Mouse (Mus musculus): ENCODE measurements around the gene Insrr.
"Not testable (repeated sequence)": the region's sequence is repeated elsewhere in the genome, so short reads cannot be mapped to it uniquely, and the experiment has no call there.

Gene Insrr

DNA sequence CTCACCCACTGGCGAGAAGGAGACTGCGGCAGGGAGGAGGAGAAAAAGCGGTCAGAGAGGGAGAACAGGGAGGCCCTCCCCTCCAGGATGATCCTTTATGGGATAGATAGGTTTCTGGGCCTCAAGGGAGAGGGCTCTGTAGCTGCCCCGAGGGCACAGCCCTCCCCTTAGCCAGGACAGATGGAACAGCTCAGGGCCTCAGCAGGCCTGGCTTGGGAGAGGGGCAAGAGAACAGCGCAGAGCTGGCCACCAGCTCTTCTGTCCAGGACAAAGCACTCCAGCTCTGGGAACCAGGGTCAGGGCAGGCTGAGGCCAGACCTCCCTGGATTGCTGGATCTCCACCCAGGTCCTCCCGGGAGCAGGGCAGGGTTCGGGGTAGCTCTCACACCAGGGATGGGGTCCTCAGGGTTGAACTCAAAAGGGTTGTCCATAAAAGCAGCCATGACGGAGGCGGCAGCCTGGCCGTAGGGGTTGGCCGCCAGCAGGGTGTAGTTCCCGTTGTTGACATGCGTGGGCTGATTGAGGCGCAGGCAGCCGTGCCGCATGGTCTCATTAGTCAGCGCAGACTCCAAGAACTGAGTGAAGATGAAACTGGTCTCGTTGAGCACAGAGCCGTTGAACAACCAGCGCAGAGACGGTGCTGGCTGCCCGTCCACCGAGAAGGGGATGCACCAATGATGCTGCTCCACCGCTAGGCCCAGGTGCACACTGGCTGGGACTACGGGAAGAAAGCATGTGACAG is 13.3 kb upstream of the Insrr start:
- DNase-seq, result no peak

GRCm38 (mm10) chr3:87785156-87785555 is 11.6 kb upstream of the Insrr start:
- no peak for DNase-seq

DNA sequence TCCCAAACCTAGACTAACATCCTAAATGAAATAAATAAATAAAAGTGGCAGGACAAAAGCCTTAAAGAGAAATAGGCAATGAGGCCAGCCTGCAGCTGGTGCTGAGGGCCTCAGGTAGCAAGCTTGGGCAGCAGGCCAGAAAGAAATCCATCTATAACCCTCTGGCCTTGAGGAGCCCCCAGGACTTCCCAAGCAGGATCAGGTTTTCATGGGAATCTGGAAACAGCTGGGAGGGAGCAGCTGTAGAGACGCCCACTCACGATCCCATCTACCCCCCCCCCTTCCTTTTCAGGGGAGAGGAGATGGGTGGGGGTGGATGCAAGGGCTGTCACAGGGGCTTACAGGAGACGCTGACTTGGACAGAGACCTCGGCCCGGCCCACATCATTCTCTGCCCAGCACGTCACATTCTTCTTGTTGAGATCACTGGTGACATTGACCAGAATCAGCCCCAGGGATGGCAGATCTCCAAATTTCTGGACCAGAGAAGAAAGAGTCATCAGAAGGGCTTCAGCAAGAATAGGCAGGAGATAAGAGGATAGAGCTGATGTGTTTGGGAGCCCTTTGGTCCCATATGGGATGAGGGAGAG is 11.0 kb upstream of the Insrr start:
- no peak for DNase-seq

- no peak for DNase-seq
Observed at GRCm38 (mm10) chr3:87789248-87789647, 7.5 kb upstream of the Insrr start.

DNA sequence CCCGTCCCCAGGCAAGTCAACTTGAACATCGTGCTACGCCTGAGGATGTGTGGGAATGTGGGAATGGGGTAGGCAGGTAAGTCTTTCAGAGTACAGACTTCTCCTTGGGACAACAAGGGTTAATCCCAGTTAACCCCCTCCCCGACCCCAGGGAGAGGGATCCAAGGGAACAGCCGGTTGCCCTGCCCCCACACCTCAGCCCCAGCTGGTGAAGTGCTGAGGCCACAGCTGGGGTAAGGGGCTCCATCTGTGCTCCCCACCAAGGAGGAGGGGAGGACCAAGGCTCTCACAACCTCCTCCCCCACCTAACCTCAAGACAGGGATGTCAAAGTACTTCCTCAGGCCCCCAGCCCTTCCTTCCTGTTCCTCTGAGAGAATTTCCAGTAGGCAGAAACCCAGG is 7.0 kb upstream of the Insrr start:
- no peak for DNase-seq

GRCm38 (mm10) chr3:87794922-87795325 is 1.8 kb upstream of the Insrr start, which contains the start of gene Ntrk1:
Ntrk1 (minus strand) TSS chr3:87795162.
- no peak for DNase-seq

GRCm38 (mm10) chr3:87795336-87796277 is 1.1 kb upstream of the Insrr start:
- DNase-seq, result peak; percentile 36 to 56

DNA sequence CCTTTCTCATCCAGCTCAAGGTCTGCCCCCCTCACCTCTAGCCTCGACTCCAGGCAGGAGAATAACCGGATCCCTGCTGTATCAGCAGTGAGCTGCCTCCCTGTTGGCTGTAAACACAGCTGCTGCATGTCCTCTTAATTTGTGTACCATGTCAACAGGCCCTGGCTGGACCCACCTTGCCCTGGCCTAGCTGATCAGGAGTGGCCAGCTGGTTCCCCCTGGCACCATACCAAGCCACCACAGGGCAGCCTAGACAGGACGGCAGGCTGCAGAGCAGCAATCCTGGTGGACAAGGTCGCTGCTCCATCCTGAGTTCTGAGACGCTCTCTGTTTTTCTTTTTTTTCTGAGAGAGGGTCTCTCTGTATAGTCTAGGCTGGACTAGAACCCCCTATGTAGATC is 4.9 kb downstream of the Insrr start:
- peak; percentile 31 to 43 for DNase-seq

DNA sequence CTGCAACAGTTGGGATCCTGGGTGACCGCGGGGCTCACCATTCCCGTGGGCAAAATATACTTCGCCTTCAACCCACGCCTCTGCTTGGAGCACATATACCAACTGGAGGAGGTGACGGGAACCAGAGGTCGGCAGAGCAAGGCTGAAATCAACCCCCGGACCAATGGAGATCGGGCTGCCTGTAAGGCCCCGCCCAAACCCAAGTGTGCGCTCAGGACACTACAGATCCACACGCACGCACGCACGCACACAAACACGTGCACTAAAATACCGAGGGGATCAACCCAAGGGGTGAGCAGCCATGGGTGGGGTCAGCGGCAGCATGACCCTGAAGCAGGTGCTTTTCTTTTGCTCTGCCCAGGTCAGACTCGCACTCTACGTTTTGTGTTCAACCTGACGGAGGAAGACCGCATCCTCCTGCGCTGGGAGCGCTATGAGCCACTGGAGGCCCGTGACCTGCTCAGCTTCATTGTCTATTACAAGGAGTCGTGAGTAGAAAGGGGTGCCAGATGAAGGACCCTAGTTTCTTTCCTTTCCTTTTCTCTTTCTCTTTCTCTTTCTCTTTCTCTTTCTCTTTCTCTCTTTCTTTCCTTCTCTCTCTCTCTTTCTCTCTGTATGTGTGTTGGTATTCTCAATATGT is 7.4 kb downstream of the Insrr start:
- no peak for DNase-seq

GRCm38 (mm10) chr3:87809322-87809962 is 12.7 kb downstream of the Insrr start:
- no peak for DNase-seq

- no peak for DNase-seq
Observed at GRCm38 (mm10) chr3:87811297-87811696, 14.5 kb downstream of the Insrr start.

DNA sequence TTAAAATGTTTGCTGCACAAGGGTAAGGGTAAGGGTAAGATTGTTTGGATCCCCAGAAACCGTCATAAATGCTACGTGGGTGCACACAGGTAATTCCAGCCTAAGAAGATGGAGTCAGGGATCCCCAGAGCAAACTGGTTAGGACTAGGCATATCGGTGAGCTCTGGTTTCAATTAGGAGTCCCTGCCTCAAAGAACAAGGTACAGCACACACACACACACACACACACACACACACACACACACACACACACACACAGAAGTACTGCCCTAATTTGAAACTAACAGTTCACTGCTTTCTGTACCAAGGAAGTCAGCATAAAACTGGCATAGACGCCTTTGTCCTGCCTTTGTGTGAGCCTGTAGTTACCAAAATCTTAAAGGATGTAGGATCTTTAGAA is 15.7 kb downstream of the Insrr start:
- no peak for DNase-seq

GRCm38 (mm10) chr3:87812873-87813272 is 16.1 kb downstream of the Insrr start:
- DNase-seq, result no peak

- DNase-seq, result no peak
Observed at GRCm38 (mm10) chr3:87816166-87816565, 19.4 kb downstream of the Insrr start.

DNA sequence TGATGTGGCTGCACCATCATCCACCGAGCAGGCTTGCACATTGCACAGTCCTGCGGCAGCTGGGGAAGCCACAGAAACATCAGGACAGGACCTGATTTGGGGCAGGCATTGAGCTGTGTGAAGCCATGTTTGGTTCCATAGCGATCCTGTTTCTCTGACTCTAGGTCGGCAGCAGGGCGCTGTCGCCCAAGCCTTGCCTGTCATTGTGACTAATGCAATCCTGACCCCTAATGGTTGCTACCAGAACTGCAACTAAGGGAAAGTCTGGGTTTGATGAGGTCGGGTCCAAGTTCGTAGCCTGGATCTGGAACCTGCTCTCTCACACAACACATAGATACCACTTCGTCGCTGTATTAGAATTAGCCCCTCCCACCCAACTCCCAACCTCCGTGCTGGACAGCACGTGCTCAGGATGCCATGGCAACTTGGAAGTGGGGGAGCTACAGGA is 19.9 kb downstream of the Insrr start:
- DNase-seq, result peak; percentile 75 to 81

GRCm38 (mm10) chr3:87818226-87818625 is 21.5 kb downstream of the Insrr start:
- no peak for DNase-seq

DNA sequence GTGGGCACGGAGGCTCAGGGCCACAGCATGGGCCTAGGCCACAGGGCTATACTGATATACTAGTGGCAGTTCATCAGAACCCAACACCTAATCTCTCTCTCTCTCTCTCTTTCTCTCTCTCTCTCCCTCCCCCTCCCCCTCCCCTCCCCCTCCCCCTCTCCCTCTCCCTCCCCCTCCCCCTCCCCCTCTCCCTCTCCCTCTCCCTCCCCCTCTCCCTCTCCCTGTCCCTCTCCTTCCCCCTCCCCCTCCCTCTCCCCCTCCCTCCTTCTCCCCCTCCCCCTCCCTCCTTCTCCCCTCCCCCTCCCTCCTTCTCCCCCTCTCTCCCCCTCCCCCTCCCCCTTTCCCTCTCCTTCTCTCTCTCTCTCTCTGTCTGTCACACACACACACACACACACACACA is 27.5 kb downstream of the Insrr start, which contains the start of gene Pear1:
Gene Pear1, minus strand, starts transcription at position 101 of the 400 bp plus-strand sequence.
- DNase-seq, result not testable (repeated sequence)

GRCm38 (mm10) chr3:87828435-87828834 is 31.7 kb downstream of the Insrr start:
- no peak for DNase-seq

DNA sequence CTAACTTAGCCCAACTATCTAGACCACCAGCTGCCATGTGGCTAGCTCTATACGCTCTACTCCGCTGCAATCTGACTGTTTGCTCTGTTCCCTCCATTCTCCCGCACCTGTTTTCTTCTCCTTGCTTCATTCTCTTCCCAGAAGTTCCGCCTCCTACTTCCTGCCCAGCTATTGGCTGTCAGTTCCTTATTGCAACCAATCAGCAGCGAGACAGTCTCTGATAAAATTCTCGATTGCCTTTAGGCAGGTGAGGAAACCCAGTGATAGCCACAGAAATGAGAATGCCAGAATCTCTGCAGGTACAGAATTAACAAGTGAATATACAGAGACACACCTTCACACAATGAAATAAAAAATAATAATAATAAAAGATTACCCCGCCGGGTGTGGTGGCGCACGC is 32.3 kb downstream of the Insrr start:
- DNase-seq, result no peak

GRCm38 (mm10) chr3:87832109-87832859 is 35.5 kb downstream of the Insrr start:
- no peak for DNase-seq

GRCm38 (mm10) chr3:87833482-87833881 is 36.7 kb downstream of the Insrr start:
- DNase-seq, result no peak
